Mouse (Mus musculus) R1 (cell line): Measurements from ENCODE around the gene Lrrc75a.

Experiments
- DNase-seq: peaks from one replicate; pipeline ENCODE4 v3.0.0-alpha.2; 2018; ENCODE audit warnings: low read depth, low spot score

Lrrc75a gene

GRCm38 (mm10) chr11:62591904-62592575, 56.3 kb downstream of the Lrrc75a start:
- DNase-seq: no peak

- DNase-seq: no peak
Observed at GRCm38 (mm10) chr11:62591026-62591425, 57.3 kb downstream of the Lrrc75a start.

- peak; percentile 44 for DNase-seq
Observed at GRCm38 (mm10) chr11:62589391-62589790, 58.9 kb downstream of the Lrrc75a start.

- no peak for DNase-seq
Observed at GRCm38 (mm10) chr11:62587034-62587433, 61.3 kb downstream of the Lrrc75a start.

- no peak for DNase-seq
Observed at GRCm38 (mm10) chr11:62584671-62585206, 63.6 kb downstream of the Lrrc75a start.

GRCm38 (mm10) chr11:62583031-62583430, 65.3 kb downstream of the Lrrc75a start:
- no peak for DNase-seq

GRCm38 (mm10) chr11:62576530-62577152, 71.7 kb downstream of the Lrrc75a start:
- DNase-seq: no peak

GRCm38 (mm10) chr11:62575659-62576438, 72.5 kb downstream of the Lrrc75a start:
- DNase-seq: peak; percentile 22

GRCm38 (mm10) chr11:62575297-62575658, 73.0 kb downstream of the Lrrc75a start:
- peak; percentile 89 for DNase-seq

- DNase-seq: no peak
Observed at GRCm38 (mm10) chr11:62574703-62575085, 73.6 kb downstream of the Lrrc75a start.

- no peak for DNase-seq
Observed at GRCm38 (mm10) chr11:62573959-62574702, 74.2 kb downstream of the Lrrc75a start, which contains the start of gene Trpv2. Gene Trpv2 (plus strand): TSS chr11:62574486.

GRCm38 (mm10) chr11:62568300-62568699, 80.0 kb downstream of the Lrrc75a start:
- no peak for DNase-seq

GRCm38 (mm10) chr11:62566211-62566610, 82.1 kb downstream of the Lrrc75a start:
- no peak for DNase-seq

GRCm38 (mm10) chr11:62565747-62566146, 82.6 kb downstream of the Lrrc75a start:
- DNase-seq: no peak

GRCm38 (mm10) chr11:62563590-62563989, 84.7 kb downstream of the Lrrc75a start:
- DNase-seq: no peak

- peak; percentile 54 for DNase-seq
Observed at GRCm38 (mm10) chr11:62560463-62561016, 87.8 kb downstream of the Lrrc75a start.

- no peak for DNase-seq
Observed at GRCm38 (mm10) chr11:62558961-62559646, 89.2 kb downstream of the Lrrc75a start.

GRCm38 (mm10) chr11:62558152-62558551, 90.2 kb downstream of the Lrrc75a start:
- no peak for DNase-seq

GRCm38 (mm10) chr11:62557205-62557604, 91.1 kb downstream of the Lrrc75a start:
- no peak for DNase-seq

- no peak for DNase-seq
Observed at GRCm38 (mm10) chr11:62555896-62556412, 92.4 kb downstream of the Lrrc75a start.
